Mouse (Mus musculus) stomach, embryonic 16.5 days (tissue): ENCODE data around the gene Mapk8ip3. TPM values are rescaled to one million over a fixed set of nuclear protein-coding genes. Genes with fewer than 3 reads are reported as not detected.
"Not testable (repeated sequence)": the region's sequence is repeated elsewhere in the genome, so short reads cannot be mapped to it uniquely, and the experiment has no call there.

ENCODE experiments used
- ATAC-seq: fragments of 200-750 bp; cut with Nextera tagmentation; 2 replicates; pipeline ENCODE4 v1.8.0; 2017; ENCODE audit warnings: moderate number of reproducible peaks, moderate TSS enrichment; ENCODE audit not compliant: insufficient read depth, low FRiP score
- H3K27ac ChIP-seq: fragments of 300-500 bp; sonication (generic); 2 replicates; pipeline ENCODE4 v1.5.1; 2014; ENCODE audit warnings: low read length
- H3K27me3 ChIP-seq: fragments of 300-500 bp; sonication (generic); 2 replicates; pipeline ENCODE4 v1.6.1; 2014; ENCODE audit warnings: low read length, control low read depth, mixed read lengths; ENCODE audit not compliant: control insufficient read depth, insufficient read depth
- H3K36me3 ChIP-seq: fragments of 300-500 bp; sonication (generic); 2 replicates; pipeline ENCODE4 v1.6.1; 2014; ENCODE audit warnings: low read length; ENCODE audit not compliant: control insufficient read depth, insufficient read depth
- H3K4me1 ChIP-seq: fragments of 300-500 bp; sonication (generic); 2 replicates; pipeline ENCODE4 v1.6.1; 2014; ENCODE audit warnings: low read length, control low read depth, mixed read lengths; ENCODE audit not compliant: control insufficient read depth, insufficient read depth
- H3K4me2 ChIP-seq: fragments of 300-500 bp; sonication (generic); 2 replicates; pipeline ENCODE4 v1.6.1; 2014; ENCODE audit warnings: low read depth, low read length, mixed read lengths
- H3K4me3 ChIP-seq: fragments of 300-500 bp; sonication (generic); replicated peaks from 2 replicates; pipeline ENCODE4 v1.5.1; 2014; ENCODE audit warnings: mild to moderate bottlenecking, low read length
- H3K9ac ChIP-seq: fragments of 300-500 bp; sonication (generic); 2 replicates; pipeline ENCODE4 v1.6.1; 2014; ENCODE audit warnings: low read length
- H3K9me3 ChIP-seq: fragments of 300-500 bp; sonication (generic); replicated peaks from 2 replicates; pipeline ENCODE4 v1.6.1; 2016; ENCODE audit warnings: low read length, control low read depth; ENCODE audit not compliant: control insufficient read depth
- WGBS: fragments of 180-500 bp; shearing (Covaris S2); extraction: QIAGEN DNeasy Blood & Tissue Kit; methylation state at CpG from one replicate; pipeline ENCODE4 v1.1.7; 2014; 5-methylcytosine and 5-hydroxymethylcytosine counted together
- polyA plus RNA-seq: library from polyadenylated mRNA; unstranded; fragments of >200 nt; fragmentation: Nextera tagmentation; extraction: Ambion mirVana; gene quantifications from 2 replicates; pipeline ENCODE4 v1.2.1, GENCODE M21; 2015

Mapk8ip3 gene
- polyA plus RNA-seq, 1 experiment from 2014 or later = 33.4 TPM

GRCm38 (mm10) chr17:24943036-24943435 is 6.3 kb upstream of the Mapk8ip3 start:
- no peak overlapping the region for H3K9ac ChIP-seq
- H3K4me3 ChIP-seq = no peak overlapping the region
- no peaks in the 10 kb centered on the region for H3K27me3 ChIP-seq
- H3K36me3 ChIP-seq = peaks cover 4% of the 10 kb centered on the region
- no peaks in the 10 kb centered on the region for H3K9me3 ChIP-seq
- 89% methylated on average over 7 of the region's 7 CpGs for WGBS
- H3K27ac ChIP-seq = no peak overlapping the region
- no peak overlapping the region for H3K4me2 ChIP-seq
- no peaks in the 10 kb centered on the region for H3K4me1 ChIP-seq
- ATAC-seq = no peak

- not testable (repeated sequence) for H3K27ac ChIP-seq, H3K36me3 ChIP-seq, H3K9me3 ChIP-seq, H3K4me3 ChIP-seq, H3K27me3 ChIP-seq, H3K9ac ChIP-seq, H3K4me1 ChIP-seq, H3K4me2 ChIP-seq
- WGBS = 9% methylated on average over 2 of the region's 2 CpGs
- peak; percentile 72; the same call in 1 of the 2 replicates for ATAC-seq
These were observed 5.7 kb upstream of the Mapk8ip3 start for GRCm38 (mm10) chr17:24942453-24942852.

DNA sequence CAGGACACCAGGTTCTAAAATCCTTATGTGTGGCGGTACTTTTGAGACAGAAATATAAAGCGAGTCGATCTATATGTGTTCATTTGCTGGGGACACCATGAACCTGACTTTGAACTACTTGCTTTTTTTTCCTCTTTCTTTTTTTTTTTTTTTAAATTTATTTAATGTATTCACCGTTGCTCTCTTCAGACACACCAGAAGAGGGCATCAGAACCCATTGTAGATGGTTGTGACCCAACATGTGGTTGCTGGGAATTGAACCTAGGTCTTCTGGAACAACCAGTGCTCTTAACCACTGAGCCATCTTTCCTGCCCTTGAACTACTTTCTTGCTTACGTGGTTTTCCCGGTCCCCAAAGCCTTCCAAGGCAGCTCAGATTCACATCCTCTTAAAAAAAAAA is 489 bp upstream of the Mapk8ip3 start:
- 40% methylated on average over 6 of the region's 6 CpGs for WGBS
- peak overlapping the region; percentile 97 for H3K4me3 ChIP-seq
- H3K9me3 ChIP-seq = no peaks in the 10 kb centered on the region
- peak overlapping the region; percentile 83 for H3K9ac ChIP-seq
- no peaks in the 10 kb centered on the region for H3K36me3 ChIP-seq
- peaks cover 20% of the 10 kb centered on the region for H3K4me1 ChIP-seq
- H3K4me2 ChIP-seq = peak overlapping the region; percentile 86
- peak overlapping the region; percentile 82 for H3K27ac ChIP-seq
- no peak for ATAC-seq
- H3K27me3 ChIP-seq = no peaks in the 10 kb centered on the region

DNA sequence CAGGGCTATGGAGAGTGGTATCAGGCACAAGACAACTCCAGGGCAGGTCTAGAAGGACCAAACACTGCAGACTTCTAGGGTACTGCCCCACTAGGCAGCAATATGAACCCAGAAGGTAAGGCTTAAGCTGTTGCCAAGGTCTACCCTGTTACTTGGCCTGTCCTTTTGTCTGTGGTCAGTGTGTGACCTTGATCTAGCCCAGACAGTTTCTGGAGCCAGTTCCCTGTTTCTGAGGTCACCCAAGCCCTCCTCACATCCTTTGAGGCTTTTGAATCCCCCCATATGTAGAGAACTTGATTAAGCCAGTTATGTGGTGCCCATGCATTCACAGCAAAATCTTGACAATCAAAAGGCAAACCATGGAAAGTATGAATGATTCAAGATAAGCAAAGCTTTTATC is 1.1 kb downstream of the Mapk8ip3 start:
- Histone ChIP-seq H3K36me3 (no peaks in the 10 kb centered on the region), H3K27ac (no peak overlapping the region), H3K9me3 (no peaks in the 10 kb centered on the region), H3K4me3 (peak overlapping the region; percentile 97), H3K27me3 (no peaks in the 10 kb centered on the region), H3K4me2 (peak overlapping the region; percentile 86), H3K9ac (peak overlapping the region; percentile 83), H3K4me1 (peaks cover 20% of the 10 kb centered on the region)
- ATAC-seq = no peak

GRCm38 (mm10) chr17:24934926-24935325 is 1.9 kb downstream of the Mapk8ip3 start:
- H3K4me3 ChIP-seq = peak overlapping the region; percentile 97
- ATAC-seq = no peak
- peak overlapping the region; percentile 83; the same call in 1 of the 2 replicates for H3K9ac ChIP-seq
- H3K9me3 ChIP-seq = no peaks in the 10 kb centered on the region
- H3K4me1 ChIP-seq = peaks cover 20% of the 10 kb centered on the region
- H3K27ac ChIP-seq = no peak overlapping the region
- H3K4me2 ChIP-seq = peak overlapping the region; percentile 86
- 59% methylated on average over 4 of the region's 4 CpGs for WGBS
- H3K27me3 ChIP-seq = no peaks in the 10 kb centered on the region
- no peaks in the 10 kb centered on the region for H3K36me3 ChIP-seq

DNA sequence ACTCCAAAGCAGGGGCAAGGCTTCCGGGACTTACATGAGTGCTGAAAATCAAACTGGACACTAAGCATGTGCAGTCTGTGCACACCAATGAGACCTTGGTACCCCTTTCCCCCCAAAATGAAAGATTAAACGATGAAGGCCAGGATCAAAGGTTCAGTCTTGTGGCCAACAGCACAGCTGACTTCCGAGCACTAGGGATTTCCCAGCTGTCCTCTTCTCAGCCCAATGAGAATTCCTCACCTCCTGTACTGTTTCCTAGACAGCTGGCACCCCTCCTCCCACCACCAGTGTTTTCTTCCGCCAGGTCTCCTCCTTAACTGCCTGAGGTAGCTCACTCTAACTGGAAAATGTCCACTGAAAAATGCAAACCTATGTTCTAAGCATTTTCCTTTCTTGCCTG is 3.6 kb downstream of the Mapk8ip3 start:
- no peak for ATAC-seq
- Histone ChIP-seq H3K27me3 (no peaks in the 10 kb centered on the region), H3K9ac (no peak overlapping the region), H3K36me3 (no peaks in the 10 kb centered on the region), H3K4me3 (no peak overlapping the region), H3K4me1 (peaks cover 20% of the 10 kb centered on the region), H3K27ac (no peak overlapping the region), H3K9me3 (no peaks in the 10 kb centered on the region), H3K4me2 (no peak overlapping the region)
- WGBS = 61% methylated on average over 4 of the region's 4 CpGs

- Histone ChIP-seq H3K9me3 (no peaks in the 10 kb centered on the region), H3K36me3 (peaks cover 5% of the 10 kb centered on the region; the same call in 1 of the 2 replicates), H3K27me3 (no peaks in the 10 kb centered on the region), H3K4me2 (no peak overlapping the region), H3K4me3 (no peak overlapping the region), H3K9ac (no peak overlapping the region), H3K4me1 (peaks cover 20% of the 10 kb centered on the region), H3K27ac (no peak overlapping the region)
- 91% methylated on average over 4 of the region's 4 CpGs for WGBS
- ATAC-seq = no peak
These were observed 4.3 kb downstream of the Mapk8ip3 start for GRCm38 (mm10) chr17:24932431-24932830.

DNA sequence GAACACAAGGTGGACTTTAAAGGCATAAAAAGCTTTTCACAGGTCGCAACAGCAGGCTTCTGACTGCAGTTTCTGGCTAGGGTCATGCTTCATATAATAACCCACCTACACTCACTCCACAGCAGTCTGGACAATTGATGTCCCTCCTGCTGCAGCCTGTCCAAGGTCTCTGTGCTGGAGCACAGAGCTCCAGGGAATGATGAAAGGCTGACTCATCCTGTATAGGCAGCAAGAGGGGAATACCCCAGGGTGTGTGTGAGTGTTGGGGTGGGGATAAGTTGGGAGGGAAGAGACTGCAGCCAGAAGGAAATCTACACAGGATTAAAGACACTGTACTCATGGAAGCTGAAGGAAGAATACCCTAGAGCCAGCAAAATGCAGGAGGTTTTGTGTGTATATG is 7.3 kb downstream of the Mapk8ip3 start:
- H3K4me1 ChIP-seq = peaks cover 3% of the 10 kb centered on the region
- no peak for ATAC-seq
- H3K27ac ChIP-seq = no peak overlapping the region
- H3K4me2 ChIP-seq = no peak overlapping the region
- H3K9me3 ChIP-seq = no peaks in the 10 kb centered on the region
- no peak overlapping the region for H3K9ac ChIP-seq
- H3K36me3 ChIP-seq = peaks cover 6% of the 10 kb centered on the region; the same call in 1 of the 2 replicates
- 85% methylated on average over 1 of the region's 1 CpGs for WGBS
- H3K4me3 ChIP-seq = no peak overlapping the region
- H3K27me3 ChIP-seq = no peaks in the 10 kb centered on the region

DNA sequence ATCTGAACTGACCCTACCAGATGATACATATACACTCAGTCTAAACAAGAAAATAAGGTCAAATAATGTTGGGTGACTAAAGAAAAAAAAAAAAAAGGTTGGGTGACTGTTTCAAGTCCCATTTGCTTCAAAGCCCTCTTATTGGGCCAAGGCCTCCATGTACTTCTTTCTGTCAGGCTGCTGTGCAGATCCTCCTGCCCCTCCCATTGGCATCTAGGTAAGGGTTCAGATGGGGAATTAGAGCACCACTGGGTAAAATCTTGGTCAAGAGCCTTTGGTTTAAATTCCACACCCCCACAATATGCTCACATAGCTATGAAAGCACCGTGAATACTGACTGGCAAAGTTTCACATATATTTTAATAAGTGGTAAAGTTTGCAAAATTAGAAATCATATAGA is 13.5 kb downstream of the Mapk8ip3 start:
- Histone ChIP-seq H3K27me3 (no peaks in the 10 kb centered on the region), H3K36me3 (peaks cover 28% of the 10 kb centered on the region), H3K4me3 (no peak overlapping the region), H3K9me3 (no peaks in the 10 kb centered on the region), H3K27ac (no peak overlapping the region), H3K4me1 (no peaks in the 10 kb centered on the region), H3K4me2 (no peak overlapping the region), H3K9ac (no peak overlapping the region)
- no peak for ATAC-seq
- WGBS = 91% methylated on average over 1 of the region's 1 CpGs

DNA sequence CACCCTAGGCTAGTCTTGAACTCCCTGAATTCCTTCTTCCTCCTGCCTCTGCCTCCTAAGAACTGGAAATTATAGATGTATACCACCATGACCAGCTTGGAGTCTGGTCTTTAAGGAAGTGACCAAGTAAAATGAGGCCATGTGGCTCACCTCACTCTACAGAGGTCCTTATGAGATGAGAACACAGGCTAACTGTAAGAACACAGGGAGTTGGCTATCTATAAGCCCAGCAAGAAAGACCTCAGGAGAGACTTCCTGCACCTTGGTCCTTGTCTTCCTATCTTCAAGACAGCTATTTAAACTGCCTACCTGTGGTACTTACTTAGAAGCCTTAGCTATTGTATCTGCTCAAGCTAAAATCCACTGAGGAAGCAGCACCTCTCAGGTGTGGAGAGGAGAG is 22.8 kb downstream of the Mapk8ip3 start:
- Histone ChIP-seq H3K36me3 (peaks cover 52% of the 10 kb centered on the region), H3K9me3 (no peaks in the 10 kb centered on the region), H3K4me3 (no peak overlapping the region), H3K4me2 (no peak overlapping the region), H3K27ac (no peak overlapping the region), H3K27me3 (no peaks in the 10 kb centered on the region), H3K9ac (no peak overlapping the region), H3K4me1 (no peaks in the 10 kb centered on the region)
- ATAC-seq = no peak
